Mouse (Mus musculus): ENCODE data around the gene Mmd. TPM values are rescaled to one million over a fixed set of nuclear protein-coding genes. Genes with fewer than 3 reads are reported as not detected.

The Mmd gene
- 29.4 and 37.9 TPM in 2 replicates for polyA plus RNA-seq (2012; rRNA removed)

- Histone ChIP-seq H3K4me1 (ENCODE audit: control insufficient read depth, insufficient read depth, low read length) (peaks cover 16% of the 10 kb centered on the region), H3K4me3 (replicated peaks; ENCODE audit: extremely low read depth, low read depth, low read length) (peak within 1 kb of the TSS; percentile 66)
- TF ChIP-seq CTCF (IDR thresholded peaks at IDR 0.05; ENCODE audit: insufficient read depth, low read length) (no peak), POLR2A (IDR thresholded peaks at IDR 0.05; ENCODE audit: borderline replicate concordance, extremely low read depth, low read depth, low read length) (peak; percentile 67; the same call in 1 of the 2 replicates)
- DNase-seq, result peak; percentile 96
- under 1% methylated on average over 51 of the region's 51 CpGs for WGBS
Measured at GRCm38 (mm10) chr11:90249025-90249650, at the start of gene Mmd. Mmd (plus strand) TSS chr11:90249456.

- no peak for DNase-seq
- Histone ChIP-seq H3K4me1 (ENCODE audit: control insufficient read depth, insufficient read depth, low read length) (peaks cover 3% of the 10 kb centered on the region; the same call in 1 of the 2 replicates), H3K4me3 (replicated peaks; ENCODE audit: extremely low read depth, low read depth, low read length) (no peak overlapping the region)
- WGBS, result 88% methylated on average over 2 of the region's 2 CpGs
- TF ChIP-seq CTCF (IDR thresholded peaks at IDR 0.05; ENCODE audit: insufficient read depth, low read length) (no peak), POLR2A (IDR thresholded peaks at IDR 0.05; ENCODE audit: borderline replicate concordance, extremely low read depth, low read depth, low read length) (no peak)
Measured at GRCm38 (mm10) chr11:90200826-90201225, 48.4 kb upstream of the Mmd start.

GRCm38 (mm10) chr11:90214246-90214645 is 35.0 kb upstream of the Mmd start:
- no peak for DNase-seq
- H3K4me3 ChIP-seq (replicated peaks; ENCODE audit: extremely low read depth, low read depth, low read length), result no peak overlapping the region
- TF ChIP-seq POLR2A (IDR thresholded peaks at IDR 0.05; ENCODE audit: borderline replicate concordance, extremely low read depth, low read depth, low read length) (no peak), CTCF (IDR thresholded peaks at IDR 0.05; ENCODE audit: insufficient read depth, low read length) (no peak)
- no peaks in the 10 kb centered on the region for H3K4me1 ChIP-seq (ENCODE audit: control insufficient read depth, insufficient read depth, low read length)
- WGBS, result 73% methylated on average over 7 of the region's 7 CpGs

GRCm38 (mm10) chr11:90220022-90220645 is 29.1 kb upstream of the Mmd start:
- DNase-seq, result no peak
- no peak for TF ChIP-seq POLR2A (IDR thresholded peaks at IDR 0.05; ENCODE audit: borderline replicate concordance, extremely low read depth, low read depth, low read length)
- no peak for TF ChIP-seq CTCF (IDR thresholded peaks at IDR 0.05; ENCODE audit: insufficient read depth, low read length)
- WGBS, result 69% methylated on average over 6 of the region's 6 CpGs
- no peaks in the 10 kb centered on the region for H3K4me1 ChIP-seq (ENCODE audit: control insufficient read depth, insufficient read depth, low read length)
- no peak overlapping the region for H3K4me3 ChIP-seq (replicated peaks; ENCODE audit: extremely low read depth, low read depth, low read length)

GRCm38 (mm10) chr11:90220750-90221149 is 28.5 kb upstream of the Mmd start:
- TF ChIP-seq CTCF (IDR thresholded peaks at IDR 0.05; ENCODE audit: insufficient read depth, low read length) (no peak), POLR2A (IDR thresholded peaks at IDR 0.05; ENCODE audit: borderline replicate concordance, extremely low read depth, low read depth, low read length) (no peak)
- DNase-seq, result no peak
- Histone ChIP-seq H3K4me3 (replicated peaks; ENCODE audit: extremely low read depth, low read depth, low read length) (no peak overlapping the region), H3K4me1 (ENCODE audit: control insufficient read depth, insufficient read depth, low read length) (0 out of 2 replicates have a peak, but pooled peaks cover 3% of the 10 kb centered on the region)
- WGBS, result 32% methylated on average over 2 of the region's 2 CpGs

- DNase-seq, result no peak
- no peak for TF ChIP-seq CTCF (IDR thresholded peaks at IDR 0.05; ENCODE audit: insufficient read depth, low read length)
- no peak for TF ChIP-seq POLR2A (IDR thresholded peaks at IDR 0.05; ENCODE audit: borderline replicate concordance, extremely low read depth, low read depth, low read length)
- Histone ChIP-seq H3K4me3 (replicated peaks; ENCODE audit: extremely low read depth, low read depth, low read length) (no peak overlapping the region), H3K4me1 (ENCODE audit: control insufficient read depth, insufficient read depth, low read length) (0 out of 2 replicates have a peak, but pooled peaks cover 3% of the 10 kb centered on the region)
- WGBS, result 23% methylated on average over 11 of the region's 11 CpGs
Measured at GRCm38 (mm10) chr11:90224914-90225470, 24.3 kb upstream of the Mmd start.

- no peak for DNase-seq
- no peak for TF ChIP-seq CTCF (IDR thresholded peaks at IDR 0.05; ENCODE audit: insufficient read depth, low read length)
- WGBS, result 69% methylated on average over 12 of the region's 12 CpGs
- H3K4me1 ChIP-seq (ENCODE audit: control insufficient read depth, insufficient read depth, low read length), result peaks cover 15% of the 10 kb centered on the region
- no peak overlapping the region for H3K4me3 ChIP-seq (replicated peaks; ENCODE audit: extremely low read depth, low read depth, low read length)
Measured at GRCm38 (mm10) chr11:90227000-90227922, 22.0 kb upstream of the Mmd start.

- Histone ChIP-seq H3K4me1 (ENCODE audit: control insufficient read depth, insufficient read depth, low read length) (peaks cover 18% of the 10 kb centered on the region), H3K4me3 (replicated peaks; ENCODE audit: extremely low read depth, low read depth, low read length) (no peak overlapping the region)
- TF ChIP-seq CTCF (IDR thresholded peaks at IDR 0.05; ENCODE audit: insufficient read depth, low read length) (no peak), POLR2A (IDR thresholded peaks at IDR 0.05; ENCODE audit: borderline replicate concordance, extremely low read depth, low read depth, low read length) (no peak)
- no peak for DNase-seq
- 82% methylated on average over 9 of the region's 9 CpGs for WGBS
Measured at GRCm38 (mm10) chr11:90228251-90228949, 20.9 kb upstream of the Mmd start.

- DNase-seq, result no peak
- Histone ChIP-seq H3K4me3 (replicated peaks; ENCODE audit: extremely low read depth, low read depth, low read length) (no peak overlapping the region), H3K4me1 (ENCODE audit: control insufficient read depth, insufficient read depth, low read length) (peaks cover 18% of the 10 kb centered on the region)
- TF ChIP-seq POLR2A (IDR thresholded peaks at IDR 0.05; ENCODE audit: borderline replicate concordance, extremely low read depth, low read depth, low read length), result no peak
- no peak for TF ChIP-seq CTCF (IDR thresholded peaks at IDR 0.05; ENCODE audit: insufficient read depth, low read length)
Measured at GRCm38 (mm10) chr11:90229800-90230199, 19.5 kb upstream of the Mmd start.

All from lung, adult 2 months (tissue).